Mouse (Mus musculus) erythroblast, embryonic 14.5 days (primary cell): ENCODE results near the gene Tmem274. TPM values are rescaled to one million over a fixed set of nuclear protein-coding genes. Genes with fewer than 3 reads are reported as not detected.
A peak's percentile ranks its signal among the peaks of the same experiment; 100 is the strongest.

Source experiments
- H3K27me3 ChIP-seq: 2 replicates; pipeline ENCODE4 v1.6.1; 2012; ENCODE audit warnings: inconsistent platforms; ENCODE audit not compliant: control insufficient read depth
- H3K36me3 ChIP-seq: 2 replicates; pipeline ENCODE4 v1.6.1; 2012; ENCODE audit warnings: mild to moderate bottlenecking, inconsistent platforms; ENCODE audit not compliant: control insufficient read depth
- H3K4me1 ChIP-seq: 2 replicates; pipeline ENCODE4 v1.6.1; 2012; ENCODE audit warnings: inconsistent platforms; ENCODE audit not compliant: control insufficient read depth
- H3K4me3 ChIP-seq: replicated peaks from 2 replicates; pipeline ENCODE3; 2012; ENCODE audit warnings: moderate library complexity, mild to moderate bottlenecking, inconsistent platforms
- H3K9me3 ChIP-seq: 2 replicates; pipeline ENCODE4 v1.6.1; 2012; ENCODE audit warnings: low read length, inconsistent platforms, mixed read lengths; ENCODE audit not compliant: control insufficient read depth
- GATA1 ChIP-seq: IDR thresholded peaks from 2 replicates; pipeline ENCODE4 v1.6.1; 2012; ENCODE audit warnings: low read length, inconsistent platforms, mixed read lengths
- TAL1 ChIP-seq: IDR thresholded peaks from 3 replicates; pipeline ENCODE4 v1.6.1; 2012; ENCODE audit warnings: low read length, inconsistent platforms, mixed read lengths
- polyA plus RNA-seq: library from polyadenylated mRNA; stranded (reverse); fragments of >175 nt; gene quantifications from 2 replicates; pipeline ENCODE4 v1.2.3, GENCODE M21; 2012

Tmem274 gene
- polyA plus RNA-seq, 1 experiment = not detected

DNA sequence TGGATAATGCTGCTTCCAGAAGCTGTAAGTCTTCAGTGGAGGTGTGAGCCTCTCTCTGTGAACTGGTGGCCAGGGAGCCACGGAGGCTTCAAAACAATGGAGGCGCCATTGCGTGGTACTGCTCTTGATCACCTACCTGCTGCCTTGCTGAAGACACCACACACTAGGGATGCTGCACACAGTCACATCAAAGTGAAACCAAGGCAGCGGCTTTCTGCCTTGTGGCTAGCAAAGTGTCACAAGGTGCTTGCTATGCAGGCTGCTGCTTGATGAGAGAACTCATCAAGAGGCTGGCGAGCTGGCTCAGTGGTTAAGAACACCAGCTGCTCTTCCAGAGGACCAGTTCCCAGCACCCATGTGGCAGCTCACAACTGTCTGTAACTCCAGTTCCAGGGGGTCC is 38.5 kb downstream of the Tmem274 start:
- TF ChIP-seq TAL1 (no peak), GATA1 (no peak)
- Histone ChIP-seq H3K9me3 (peaks cover 2% of the 10 kb centered on the region; the same call in 1 of the 2 replicates), H3K4me1 (peaks cover 17% of the 10 kb centered on the region), H3K36me3 (no peaks in the 10 kb centered on the region), H3K4me3 (no peak overlapping the region), H3K27me3 (peaks cover 21% of the 10 kb centered on the region)

DNA sequence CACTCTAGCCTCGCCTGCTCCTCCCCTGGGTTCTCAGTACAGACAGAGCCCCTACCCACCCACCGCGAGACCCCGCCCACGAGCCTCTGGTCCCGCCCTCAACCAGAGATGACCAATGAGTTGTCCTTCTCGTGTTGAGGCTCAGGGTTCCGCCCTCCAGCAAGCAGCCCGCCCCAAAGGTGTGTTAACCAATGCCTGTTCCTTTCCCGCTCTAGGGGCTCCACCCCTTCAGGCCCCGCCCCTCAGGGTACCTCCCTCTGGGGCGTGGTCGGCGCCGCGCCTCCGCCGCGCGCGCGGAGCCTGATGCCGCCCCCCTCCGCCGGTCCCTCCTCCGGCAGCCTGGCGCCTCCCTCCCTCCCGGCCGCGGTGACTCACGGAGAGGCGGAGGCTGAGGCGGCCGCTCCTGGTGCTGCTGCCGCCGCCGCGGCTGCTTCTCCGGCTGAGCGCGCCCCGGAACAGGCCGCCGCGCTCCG is 40.7 kb downstream of the Tmem274 start, which contains the start of gene Ctnnbip1:
Ctnnbip1 (plus strand) TSS at position 369 of the 473 bp plus-strand sequence.
- Histone ChIP-seq H3K4me3 (peak within 1 kb of the TSS; percentile 70), H3K9me3 (peaks cover 2% of the 10 kb centered on the region; the same call in 1 of the 2 replicates), H3K27me3 (peaks cover 21% of the 10 kb centered on the region), H3K36me3 (no peaks in the 10 kb centered on the region), H3K4me1 (peaks cover 17% of the 10 kb centered on the region)
- no peak for TF ChIP-seq GATA1
- TF ChIP-seq TAL1 = no peak

DNA sequence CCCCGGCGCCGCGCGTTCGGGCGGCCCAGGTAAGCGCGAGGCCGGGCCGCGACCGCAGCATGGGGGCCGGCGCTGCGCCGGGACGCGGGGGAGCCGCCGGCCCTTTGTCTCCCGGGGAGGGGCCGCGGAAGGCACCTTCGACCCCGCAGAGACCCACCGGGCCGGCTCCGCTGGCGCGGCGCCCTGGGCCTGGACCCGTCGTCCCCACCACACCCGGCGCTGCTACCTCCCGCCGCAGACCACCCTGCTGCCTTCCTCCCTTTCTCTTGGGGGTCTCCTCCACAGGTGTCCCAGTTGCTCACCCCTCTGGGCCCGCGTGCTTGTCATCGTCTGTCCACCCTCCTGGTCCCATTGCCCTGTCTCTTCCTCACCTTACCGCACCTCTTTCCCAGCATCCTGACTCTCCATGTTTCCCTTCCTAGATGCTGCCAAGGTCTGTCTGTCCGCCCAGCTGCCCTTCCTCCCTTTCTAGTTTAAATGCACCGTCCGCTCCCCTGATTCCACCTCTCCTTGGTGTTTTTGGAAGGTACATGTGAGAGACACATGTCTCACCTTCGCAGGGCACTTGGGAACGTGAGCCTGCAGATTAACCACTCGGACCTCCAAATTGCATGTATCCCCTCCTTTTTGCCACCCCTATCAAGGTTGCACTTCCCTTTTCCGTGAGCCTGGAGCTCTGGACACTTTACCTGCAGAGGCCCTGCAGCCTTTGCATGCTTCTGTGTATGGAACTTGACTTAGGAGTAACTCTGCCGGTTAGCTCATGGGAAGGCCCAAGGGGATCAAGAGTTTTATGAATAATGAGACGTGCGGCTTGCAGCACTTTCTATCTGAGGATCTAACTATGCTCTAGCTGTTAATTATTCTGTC is 41.4 kb downstream of the Tmem274 start:
- H3K4me3 ChIP-seq = peak overlapping the region; percentile 70
- no peaks in the 10 kb centered on the region for H3K36me3 ChIP-seq
- peaks cover 2% of the 10 kb centered on the region; the same call in 1 of the 2 replicates for H3K9me3 ChIP-seq
- peaks cover 21% of the 10 kb centered on the region for H3K27me3 ChIP-seq
- peaks cover 17% of the 10 kb centered on the region for H3K4me1 ChIP-seq
- TF ChIP-seq GATA1 (no peak), TAL1 (no peak)

DNA sequence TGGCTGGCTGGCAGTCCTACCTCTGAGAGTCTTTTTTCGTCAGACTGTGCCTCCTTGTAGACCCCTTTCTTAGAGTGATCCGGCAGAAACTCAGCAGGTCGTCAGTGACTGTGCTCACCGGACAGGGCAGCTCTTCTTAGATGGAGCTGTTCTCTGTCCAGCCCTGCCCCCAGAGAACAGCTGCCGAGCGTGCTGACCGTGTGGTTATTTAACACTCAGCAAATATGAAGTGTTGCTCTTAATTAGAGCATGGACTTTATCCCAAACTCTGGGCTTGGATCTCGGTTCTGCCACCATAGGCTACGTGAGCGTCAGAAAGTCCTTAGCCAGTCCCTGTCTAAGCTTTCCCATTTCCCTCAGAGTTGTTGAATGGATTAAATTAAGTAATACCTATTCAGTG is 44.1 kb downstream of the Tmem274 start:
- TF ChIP-seq GATA1 = no peak
- TF ChIP-seq TAL1 = no peak
- Histone ChIP-seq H3K4me3 (no peak overlapping the region), H3K36me3 (no peaks in the 10 kb centered on the region), H3K9me3 (peaks cover 2% of the 10 kb centered on the region; the same call in 1 of the 2 replicates), H3K4me1 (peaks cover 17% of the 10 kb centered on the region), H3K27me3 (peaks cover 21% of the 10 kb centered on the region)

DNA sequence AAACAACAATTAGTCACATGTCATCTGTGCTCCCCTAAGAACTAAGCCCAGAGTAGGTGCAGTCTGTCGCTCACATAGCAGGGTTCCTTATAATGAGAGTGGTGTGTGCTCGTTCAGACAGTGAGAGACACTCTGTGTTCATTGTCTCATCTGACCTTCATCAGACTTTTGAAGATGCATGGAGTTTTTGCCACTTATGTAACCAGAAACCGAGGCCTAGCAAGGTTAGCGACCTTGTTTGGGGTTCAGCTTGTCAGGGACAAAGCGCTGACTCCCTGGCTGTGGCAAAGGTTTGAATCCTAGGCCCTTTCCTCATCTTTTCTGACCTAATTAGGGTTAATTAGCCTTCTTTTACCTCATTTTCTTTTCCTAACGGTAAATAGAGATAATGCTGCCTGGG is 46.8 kb downstream of the Tmem274 start:
- Histone ChIP-seq H3K36me3 (no peaks in the 10 kb centered on the region), H3K9me3 (no peaks in the 10 kb centered on the region), H3K4me1 (peaks cover under 1% of the 10 kb centered on the region; the same call in 1 of the 2 replicates), H3K4me3 (no peak overlapping the region), H3K27me3 (peaks cover 14% of the 10 kb centered on the region)
- no peak for TF ChIP-seq GATA1
- no peak for TF ChIP-seq TAL1

DNA sequence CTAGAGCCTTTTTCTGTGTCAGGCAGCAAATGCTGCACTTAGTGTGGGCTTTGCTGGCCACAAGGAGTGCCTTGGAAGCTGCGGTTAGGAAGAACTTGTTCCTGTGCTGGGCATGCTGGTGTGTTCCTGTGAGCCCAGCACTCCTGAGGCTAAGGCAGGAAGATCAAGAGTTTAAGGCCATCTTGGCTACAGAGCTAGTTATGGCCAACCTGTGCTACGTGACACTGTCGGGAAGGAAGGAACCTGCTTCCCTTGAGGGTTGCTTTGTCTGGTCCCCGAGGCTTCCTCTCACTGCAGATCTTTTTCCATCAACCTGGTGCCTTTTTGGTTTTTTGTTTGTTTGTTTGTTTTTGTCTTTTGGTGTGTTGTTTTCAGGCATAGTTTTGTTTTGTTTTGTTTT is 48.0 kb downstream of the Tmem274 start:
- H3K27me3 ChIP-seq = peaks cover 3% of the 10 kb centered on the region
- no peaks in the 10 kb centered on the region for H3K36me3 ChIP-seq
- TF ChIP-seq GATA1 (no peak), TAL1 (no peak)
- H3K9me3 ChIP-seq = no peaks in the 10 kb centered on the region
- no peaks in the 10 kb centered on the region for H3K4me1 ChIP-seq
- H3K4me3 ChIP-seq = no peak overlapping the region

DNA sequence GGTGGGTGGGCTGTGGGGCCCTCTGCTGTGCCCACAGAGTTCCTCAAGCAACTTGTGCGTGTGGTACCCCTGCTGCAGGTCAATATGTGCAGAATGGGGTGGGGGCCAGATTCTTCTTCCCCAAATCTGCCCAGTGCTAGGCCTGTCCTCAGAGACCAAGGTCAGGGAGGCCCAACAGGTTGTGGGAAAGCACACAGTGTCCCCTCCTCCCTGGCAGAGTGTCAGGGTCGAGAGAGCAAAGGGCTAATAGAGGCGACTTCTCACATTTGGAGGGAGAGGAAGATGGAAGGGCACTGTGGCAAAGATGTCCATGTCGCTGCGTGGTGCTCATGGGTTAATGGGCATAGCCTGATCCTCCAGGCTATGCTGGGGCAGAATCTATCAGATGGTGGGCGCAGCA is 48.6 kb downstream of the Tmem274 start:
- Histone ChIP-seq H3K36me3 (no peaks in the 10 kb centered on the region), H3K9me3 (no peaks in the 10 kb centered on the region), H3K4me3 (no peak overlapping the region), H3K4me1 (no peaks in the 10 kb centered on the region), H3K27me3 (no peaks in the 10 kb centered on the region)
- TF ChIP-seq GATA1 (no peak), TAL1 (no peak)

DNA sequence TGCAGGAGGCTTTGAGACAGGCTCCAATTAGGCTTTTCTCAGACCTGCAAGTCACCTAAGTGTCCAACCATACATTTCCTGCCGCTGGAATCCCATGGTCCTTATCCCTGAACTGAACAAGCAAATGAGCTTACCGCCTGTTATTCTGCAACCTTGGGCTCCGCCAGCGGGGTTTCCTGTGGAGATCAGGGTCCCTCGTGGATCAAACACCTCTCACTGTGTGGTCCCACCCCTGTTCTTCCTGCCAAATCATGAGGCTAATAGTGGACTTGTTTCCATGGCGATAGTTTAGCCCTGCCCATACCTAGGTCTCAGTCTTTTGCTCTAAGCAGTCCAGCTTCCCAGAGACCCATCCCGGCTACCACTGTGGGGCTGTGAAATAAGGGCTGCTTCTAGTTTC is 49.2 kb downstream of the Tmem274 start:
- no peaks in the 10 kb centered on the region for H3K4me1 ChIP-seq
- no peak overlapping the region for H3K4me3 ChIP-seq
- H3K27me3 ChIP-seq = no peaks in the 10 kb centered on the region
- no peak for TF ChIP-seq GATA1
- TF ChIP-seq TAL1 = no peak
- no peaks in the 10 kb centered on the region for H3K36me3 ChIP-seq
- H3K9me3 ChIP-seq = no peaks in the 10 kb centered on the region

DNA sequence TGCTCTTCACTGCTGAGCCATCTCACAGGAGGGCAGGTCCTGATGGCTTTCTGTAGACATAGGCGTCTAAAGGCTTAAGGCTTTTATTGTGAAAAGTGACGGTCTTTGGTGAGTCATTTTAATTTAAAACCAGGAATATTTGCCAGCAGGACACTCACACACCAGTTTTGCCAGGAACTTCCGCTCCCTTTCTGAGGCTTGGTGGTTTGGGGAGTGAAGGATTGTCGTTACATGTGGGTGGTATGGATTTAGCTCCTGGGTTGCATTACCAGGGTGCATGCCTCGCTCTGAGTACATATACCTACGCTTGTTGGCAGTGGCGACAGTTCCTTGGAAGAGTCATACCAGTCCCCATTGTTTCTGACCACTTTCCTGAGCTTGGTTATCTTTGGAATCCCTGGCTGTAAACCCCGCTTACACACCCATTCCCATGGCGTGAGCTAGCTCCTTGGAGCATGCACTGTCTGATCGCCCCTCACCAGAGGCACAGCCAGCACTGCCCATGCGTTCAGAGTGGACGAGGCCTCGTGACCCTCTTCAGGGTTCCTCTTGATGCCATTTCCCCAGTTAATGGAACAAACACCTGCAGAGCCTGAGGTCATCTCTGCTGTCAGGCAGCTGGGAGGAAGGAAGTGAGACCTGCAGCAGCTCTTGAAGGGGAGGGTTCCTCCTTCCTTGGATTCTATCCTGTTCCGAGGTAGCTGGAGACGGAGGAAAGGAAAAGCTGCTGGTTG is 50.6 kb downstream of the Tmem274 start:
- H3K4me1 ChIP-seq = no peaks in the 10 kb centered on the region
- H3K9me3 ChIP-seq = no peaks in the 10 kb centered on the region
- no peaks in the 10 kb centered on the region for H3K36me3 ChIP-seq
- TF ChIP-seq TAL1 (no peak), GATA1 (no peak)
- H3K27me3 ChIP-seq = no peaks in the 10 kb centered on the region
- H3K4me3 ChIP-seq = no peak overlapping the region
